Mouse (Mus musculus) liver, embryonic 13.5 days (tissue): ENCODE results near the gene Tmcc1. TPM values are rescaled to one million over a fixed set of nuclear protein-coding genes. Genes with fewer than 3 reads are reported as not detected.
A peak's percentile ranks its signal among the peaks of the same experiment; 100 is the strongest.

ENCODE experiments used
- ATAC-seq: fragments of 200-750 bp; cut with Nextera tagmentation; 2 replicates; pipeline ENCODE4 v1.8.0; 2017; ENCODE audit warnings: low read depth, mild to moderate bottlenecking, moderate number of reproducible peaks, moderate library complexity
- DNase-seq: peaks from one replicate; pipeline ENCODE4 v3.0.0; 2022
- H3K27ac ChIP-seq: fragments of 300-500 bp; sonication (generic); 2 replicates; pipeline ENCODE4 v1.5.1; 2015; ENCODE audit warnings: moderate library complexity, mild to moderate bottlenecking, inconsistent platforms
- H3K27me3 ChIP-seq: fragments of 300-500 bp; sonication (generic); 2 replicates; pipeline ENCODE4 v1.6.1; 2015; ENCODE audit warnings: mild to moderate bottlenecking, inconsistent platforms
- H3K36me3 ChIP-seq: fragments of 300-500 bp; sonication (generic); 2 replicates; pipeline ENCODE4 v1.6.1; 2015; ENCODE audit warnings: mild to moderate bottlenecking, inconsistent platforms
- H3K4me1 ChIP-seq: fragments of 300-500 bp; sonication (generic); replicated peaks from 2 replicates; pipeline ENCODE4 v1.6.1; 2015; ENCODE audit warnings: inconsistent platforms
- H3K4me2 ChIP-seq: fragments of 300-500 bp; sonication (generic); 2 replicates; pipeline ENCODE4 v1.6.1; 2015; ENCODE audit warnings: inconsistent platforms, mild to moderate bottlenecking, moderate library complexity
- H3K4me3 ChIP-seq: fragments of 300-500 bp; sonication (generic); replicated peaks from 2 replicates; pipeline ENCODE4 v1.5.1; 2015; ENCODE audit warnings: mild to moderate bottlenecking, inconsistent platforms
- H3K9ac ChIP-seq: fragments of 300-500 bp; sonication (generic); 2 replicates; pipeline ENCODE4 v1.6.1; 2015; ENCODE audit warnings: mild to moderate bottlenecking, inconsistent platforms
- H3K9me3 ChIP-seq: fragments of 300-500 bp; sonication (generic); replicated peaks from 2 replicates; pipeline ENCODE4 v1.6.1; 2016; ENCODE audit warnings: inconsistent platforms
- WGBS: fragments of 180-500 bp; shearing (Covaris S2); methylation state at CpG from one replicate; pipeline ENCODE4 v1.1.7; 2015; ENCODE audit not compliant: insufficient replicate concordance; 5-methylcytosine and 5-hydroxymethylcytosine counted together
- polyA plus RNA-seq: library from polyadenylated mRNA; unstranded; fragments of >200 nt; fragmentation: Nextera tagmentation; extraction: Ambion mirVana; gene quantifications from 2 replicates; pipeline ENCODE4 v1.2.1, GENCODE M21; 2015

The Tmcc1 gene
- polyA plus RNA-seq, 1 experiment from 2014 or later, result 3.7 TPM

- Histone ChIP-seq H3K27me3 (peaks cover 37% of the 10 kb centered on the region), H3K9me3 (no peaks in the 10 kb centered on the region), H3K9ac (no peak overlapping the region), H3K27ac (no peak overlapping the region), H3K4me3 (no peak overlapping the region), H3K4me2 (no peak overlapping the region), H3K36me3 (no peaks in the 10 kb centered on the region), H3K4me1 (peaks cover 56% of the 10 kb centered on the region)
- DNase-seq (no peak), ATAC-seq (no peak)
- WGBS, result 34% methylated on average over 3 of the region's 3 CpGs
Measured at GRCm38 (mm10) chr6:115997726-115998311, 195.5 kb downstream of the Tmcc1 start.

- peak overlapping the region; percentile 62 for H3K27ac ChIP-seq
- 17% methylated on average over 6 of the region's 6 CpGs for WGBS
- peak; percentile 16; the same call in 1 of the 2 replicates for ATAC-seq
- DNase-seq, result no peak
- H3K9ac ChIP-seq, result no peak overlapping the region
- no peak overlapping the region for H3K4me3 ChIP-seq
- no peaks in the 10 kb centered on the region for H3K36me3 ChIP-seq
- H3K4me1 ChIP-seq, result peaks cover 51% of the 10 kb centered on the region
- no peaks in the 10 kb centered on the region for H3K9me3 ChIP-seq
- peaks cover 52% of the 10 kb centered on the region for H3K27me3 ChIP-seq
- no peak overlapping the region for H3K4me2 ChIP-seq
Measured at GRCm38 (mm10) chr6:115996171-115996851, 197.0 kb downstream of the Tmcc1 start.

GRCm38 (mm10) chr6:115995531-115995941 lies 197.8 kb downstream of the Tmcc1 start:
- Histone ChIP-seq H3K4me2 (peak overlapping the region; percentile 87), H3K9me3 (no peaks in the 10 kb centered on the region), H3K27me3 (peaks cover 60% of the 10 kb centered on the region), H3K36me3 (no peaks in the 10 kb centered on the region), H3K4me1 (peaks cover 54% of the 10 kb centered on the region), H3K4me3 (no peak overlapping the region), H3K9ac (no peak overlapping the region), H3K27ac (peak overlapping the region; percentile 62)
- ATAC-seq, result no peak
- DNase-seq, result no peak
- 37% methylated on average over 4 of the region's 4 CpGs for WGBS

DNA sequence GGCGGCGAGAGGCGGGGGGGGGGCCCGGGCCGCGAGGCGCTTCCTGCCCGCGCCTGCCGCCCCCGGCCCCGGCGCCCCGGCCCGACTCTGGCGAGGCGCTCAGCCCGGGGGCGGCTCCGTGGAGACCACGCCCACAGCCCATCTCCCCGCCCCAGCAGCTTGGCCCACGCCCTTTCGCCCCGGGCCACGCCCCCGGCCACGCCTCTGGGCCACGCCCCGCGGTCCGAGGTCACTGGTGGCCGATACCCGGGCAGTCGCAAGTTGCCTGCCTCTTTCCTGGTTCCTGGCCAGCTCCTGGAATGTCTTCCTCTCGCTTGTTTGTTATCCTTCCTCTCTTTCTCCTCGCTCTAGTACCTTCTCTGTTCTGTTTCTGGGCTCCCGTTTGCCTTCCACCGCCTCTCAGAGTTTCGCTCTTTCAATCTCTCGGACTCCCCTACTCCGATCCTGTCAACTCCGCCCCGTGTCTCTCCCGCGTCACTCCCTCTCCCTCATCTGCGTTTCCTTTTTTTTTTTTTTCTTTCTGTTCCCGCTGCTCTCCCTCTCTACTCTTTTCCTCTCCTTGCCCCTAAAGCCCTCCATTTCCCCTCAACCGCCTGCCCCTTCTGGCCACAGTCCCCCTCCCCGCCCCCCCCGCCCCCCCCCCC lies 198.3 kb downstream of the Tmcc1 start, which contains the start of gene Plxnd1:
TSS of gene Plxnd1 (minus strand) at position 129 of the 644 bp plus-strand sequence.
- Histone ChIP-seq H3K9me3 (no peaks in the 10 kb centered on the region), H3K36me3 (no peaks in the 10 kb centered on the region), H3K9ac (peak within 1 kb of the TSS; percentile 62), H3K27ac (peak within 1 kb of the TSS; percentile 62), H3K4me2 (peak within 1 kb of the TSS; percentile 87), H3K4me3 (peak within 1 kb of the TSS; percentile 65), H3K27me3 (peaks cover 63% of the 10 kb centered on the region), H3K4me1 (peaks cover 54% of the 10 kb centered on the region)
- ATAC-seq (peak; percentile 85), DNase-seq (peak; percentile 85)
- under 1% methylated on average over 45 of the region's 51 CpGs for WGBS

GRCm38 (mm10) chr6:115994146-115994876 lies 199.0 kb downstream of the Tmcc1 start:
- WGBS, result 1% methylated on average over 77 of the region's 93 CpGs
- Histone ChIP-seq H3K4me2 (peak overlapping the region; percentile 87), H3K36me3 (no peaks in the 10 kb centered on the region), H3K4me1 (peaks cover 54% of the 10 kb centered on the region), H3K27ac (peak overlapping the region; percentile 43), H3K9me3 (no peaks in the 10 kb centered on the region), H3K4me3 (peak overlapping the region; percentile 65), H3K27me3 (peaks cover 63% of the 10 kb centered on the region), H3K9ac (peak overlapping the region; percentile 62)
- no peak for DNase-seq
- peak; percentile 60 for ATAC-seq

DNA sequence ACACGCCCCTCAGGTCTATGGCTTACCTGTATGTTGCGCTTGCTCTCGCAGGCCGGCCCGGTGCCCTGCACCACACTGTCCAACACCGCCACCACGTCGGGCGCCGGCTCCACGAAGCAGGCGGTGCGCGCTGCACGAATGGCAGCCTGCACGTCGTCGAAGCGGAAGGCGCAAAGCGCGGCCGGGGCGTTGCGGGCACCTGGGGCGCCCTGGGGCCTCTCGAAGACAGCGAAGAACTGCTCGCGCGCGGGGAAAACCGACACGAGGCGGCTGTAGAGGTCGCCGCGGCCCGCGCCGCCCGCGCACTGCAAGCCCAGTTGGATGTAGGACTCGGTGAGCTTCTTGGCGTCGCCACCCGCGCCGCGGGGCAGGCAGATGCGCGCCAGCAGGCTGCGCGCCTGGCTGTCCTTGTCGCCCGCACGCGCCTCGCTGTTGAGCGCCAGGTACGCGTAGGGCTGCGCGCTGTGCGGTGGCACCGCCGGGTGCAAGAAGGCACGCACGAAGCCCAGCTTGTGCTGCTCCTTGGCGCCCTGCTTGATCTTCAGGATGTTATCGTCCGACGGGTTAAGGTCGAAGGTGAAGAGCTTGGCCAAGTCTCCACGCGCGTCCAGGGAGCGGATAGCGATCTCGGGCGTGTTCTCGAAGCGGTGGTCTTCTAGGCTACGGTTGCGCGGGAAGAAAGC lies 199.7 kb downstream of the Tmcc1 start:
- Histone ChIP-seq H3K4me3 (peak overlapping the region; percentile 65), H3K27ac (no peak overlapping the region), H3K4me1 (peaks cover 49% of the 10 kb centered on the region), H3K4me2 (peak overlapping the region; percentile 87), H3K9ac (peak overlapping the region; percentile 62), H3K9me3 (no peaks in the 10 kb centered on the region), H3K36me3 (no peaks in the 10 kb centered on the region), H3K27me3 (peaks cover 63% of the 10 kb centered on the region)
- DNase-seq, result no peak
- no peak for ATAC-seq
- WGBS, result 1% methylated on average over 86 of the region's 86 CpGs

GRCm38 (mm10) chr6:115992981-115993380 lies 200.3 kb downstream of the Tmcc1 start:
- 42% methylated on average over 6 of the region's 6 CpGs for WGBS
- H3K4me3 ChIP-seq, result peak overlapping the region; percentile 65
- H3K4me2 ChIP-seq, result peak overlapping the region; percentile 87
- H3K9ac ChIP-seq, result peak overlapping the region; percentile 39
- no peak for ATAC-seq
- no peak overlapping the region for H3K27ac ChIP-seq
- H3K4me1 ChIP-seq, result peaks cover 47% of the 10 kb centered on the region
- DNase-seq, result no peak
- H3K36me3 ChIP-seq, result no peaks in the 10 kb centered on the region
- no peaks in the 10 kb centered on the region for H3K9me3 ChIP-seq
- peaks cover 63% of the 10 kb centered on the region for H3K27me3 ChIP-seq

DNA sequence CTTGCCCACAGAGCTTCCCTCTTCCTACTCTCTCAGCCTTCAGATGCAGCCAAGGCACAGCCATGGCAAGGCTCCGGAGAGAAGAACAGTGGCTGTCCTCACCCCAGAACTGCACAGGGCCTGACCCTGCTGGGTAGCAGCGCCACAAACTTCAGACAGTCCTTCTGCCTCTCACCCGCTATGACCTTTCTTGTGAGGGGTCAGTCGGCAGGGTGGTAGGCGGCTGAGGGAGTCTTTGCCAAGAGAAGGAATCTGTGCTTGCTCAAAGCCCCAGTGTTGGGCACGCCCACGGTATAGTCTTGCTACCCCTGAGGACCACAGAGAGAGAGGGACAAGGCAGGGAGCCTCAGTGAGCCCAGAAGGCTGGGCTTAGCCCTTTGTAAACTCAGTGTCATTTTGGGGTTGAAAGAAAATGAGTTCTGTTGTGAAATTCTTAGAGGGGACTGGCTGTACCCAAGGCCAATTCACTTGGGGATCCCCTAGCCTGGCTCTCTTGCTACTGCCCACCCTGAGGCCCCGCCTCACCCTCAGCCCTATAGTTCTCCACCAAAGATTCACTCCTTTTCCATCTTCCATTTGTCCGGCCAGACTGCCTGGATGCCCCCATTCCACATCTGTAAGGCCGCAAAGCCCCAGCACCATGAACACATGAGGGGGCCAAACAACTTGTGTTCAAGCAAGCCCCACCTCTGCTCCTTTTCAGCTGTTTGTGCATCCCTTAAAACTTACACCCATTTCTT lies 201.2 kb downstream of the Tmcc1 start:
- H3K27ac ChIP-seq, result no peak overlapping the region
- DNase-seq, result no peak

DNA sequence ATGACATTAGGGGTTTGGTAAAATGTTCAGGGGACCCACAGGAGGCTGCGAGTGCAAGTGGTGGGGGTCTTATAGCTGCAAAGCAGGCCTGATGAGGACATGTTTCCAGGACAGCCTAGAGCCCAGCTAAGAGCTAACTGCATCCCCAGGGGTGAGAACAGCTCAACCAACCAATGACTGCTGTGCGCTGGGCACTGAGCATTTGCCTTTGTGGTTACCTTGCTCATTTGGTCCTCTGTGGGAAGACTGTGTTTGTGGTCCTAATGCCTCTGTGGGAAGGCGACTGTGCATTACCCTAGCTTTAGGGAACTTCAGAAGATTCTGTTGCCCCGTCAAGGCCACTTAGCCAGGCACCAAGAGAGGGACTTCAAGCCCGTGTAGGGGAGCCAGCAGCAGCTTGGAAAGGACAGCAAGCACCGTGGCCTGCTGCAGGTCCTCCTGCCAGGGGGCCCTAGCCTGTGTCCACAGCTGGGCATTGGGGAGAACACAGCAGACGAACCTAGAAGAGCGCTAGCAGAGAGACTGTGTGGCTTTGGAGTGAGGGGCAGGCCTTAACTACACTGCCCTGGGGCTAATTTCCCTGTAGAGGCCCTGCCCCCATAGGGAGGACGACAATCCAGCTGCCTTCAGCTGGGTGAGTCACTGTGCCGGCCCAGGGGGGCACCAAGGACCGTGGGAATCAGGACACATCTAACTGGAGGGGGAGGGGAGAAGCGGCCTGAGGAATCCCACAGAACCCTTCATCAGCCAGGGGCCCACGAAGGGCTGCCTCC lies 202.0 kb downstream of the Tmcc1 start:
- peaks cover 57% of the 10 kb centered on the region for H3K27me3 ChIP-seq
- no peaks in the 10 kb centered on the region for H3K36me3 ChIP-seq
- ATAC-seq (no peak), DNase-seq (no peak)
- peak overlapping the region; percentile 18; the same call in 1 of the 2 replicates for H3K9ac ChIP-seq
- H3K4me1 ChIP-seq, result peaks cover 58% of the 10 kb centered on the region
- peak overlapping the region; percentile 29 for H3K4me2 ChIP-seq
- 28% methylated on average over 13 of the region's 13 CpGs for WGBS
- H3K27ac ChIP-seq, result no peak overlapping the region
- peak overlapping the region; percentile 65 for H3K4me3 ChIP-seq
- no peaks in the 10 kb centered on the region for H3K9me3 ChIP-seq

More for the DNA sequence above, 201.2 kb downstream of the Tmcc1 start:
- no peak for ATAC-seq
- Histone ChIP-seq H3K4me1 (peaks cover 53% of the 10 kb centered on the region), H3K4me3 (peak overlapping the region; percentile 65), H3K9ac (peak overlapping the region; percentile 18; the same call in 1 of the 2 replicates), H3K9me3 (no peaks in the 10 kb centered on the region), H3K4me2 (peak overlapping the region; percentile 29; the same call in 1 of the 2 replicates), H3K36me3 (no peaks in the 10 kb centered on the region), H3K27me3 (peaks cover 62% of the 10 kb centered on the region)
- 41% methylated on average over 10 of the region's 10 CpGs for WGBS
